ENCODE assay signal across 8 mouse cellular contexts in the genomic region with DNA sequence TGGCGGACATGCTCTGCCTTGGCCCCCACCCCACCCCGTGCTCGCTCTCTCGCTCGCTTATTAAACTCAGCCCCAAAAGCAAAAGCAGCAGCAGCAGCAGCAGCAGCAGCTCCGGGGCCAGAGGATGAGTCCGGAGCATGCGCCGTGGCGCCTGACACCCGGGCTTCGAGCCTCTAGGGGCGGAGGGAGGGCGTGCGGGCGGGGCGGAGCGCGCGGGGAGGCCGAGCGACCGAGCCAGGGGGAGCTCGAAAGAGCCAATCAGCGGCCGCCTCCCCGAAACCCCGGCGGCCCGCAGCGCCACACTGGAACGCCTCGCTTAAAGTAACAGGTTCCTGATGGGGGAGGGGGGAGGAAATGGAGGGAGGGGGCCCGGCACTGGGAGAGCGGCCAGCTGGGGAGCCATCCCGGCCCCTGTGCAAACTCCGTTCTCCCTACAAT. TPM values are rescaled to one million over a fixed set of nuclear protein-coding genes. Genes with fewer than 3 reads are reported as not detected.
A peak's percentile ranks its signal among the peaks of the same experiment; 100 is the strongest.
DNase-seq lines count a peak whose midpoint lies in the region; ATAC-seq and TF ChIP-seq lines count a peak whose summit lies in the region.

A gene (minus strand): TSS at position 149 of the 438 bp plus-strand sequence.

- H3K4me3 ChIP-seq in embryonic facial prominence, embryonic 13.5 days: peak within 1 kb of the TSS; percentile 81
- H3K4me3 ChIP-seq in heart, adult 2 months: peak within 1 kb of the TSS; percentile 73
- H3K4me3 ChIP-seq in limb, embryonic 13.5 days: peak within 1 kb of the TSS; percentile 81
- H3K4me3 ChIP-seq in midbrain, embryonic 16.5 days (ENCODE audit: low read depth, low read length): peak within 1 kb of the TSS; percentile 87

- peaks cover 5% of the 10 kb centered on the region; the same call in 1 of the 2 replicates for H3K36me3 ChIP-seq in embryonic facial prominence, embryonic 13.5 days
- H3K36me3 ChIP-seq in heart, adult 2 months (ENCODE audit: control insufficient read depth, insufficient read depth, low read length): no peaks in the 10 kb centered on the region; the same call in 1 of the 2 replicates
- H3K36me3 ChIP-seq in limb, embryonic 13.5 days: 0 out of 2 replicates have a peak, but pooled peaks cover 2% of the 10 kb centered on the region
- H3K36me3 ChIP-seq in midbrain, embryonic 16.5 days (ENCODE audit: control insufficient read depth, insufficient read depth, low read length): no peaks in the 10 kb centered on the region

- H3K4me1 ChIP-seq in embryonic facial prominence, embryonic 13.5 days: peaks cover 30% of the 10 kb centered on the region
- H3K4me1 ChIP-seq in heart, adult 2 months (ENCODE audit: control insufficient read depth, insufficient read depth, low read length): peaks cover 5% of the 10 kb centered on the region; the same call in 1 of the 2 replicates
- H3K4me1 ChIP-seq in limb, embryonic 13.5 days: peaks cover 29% of the 10 kb centered on the region
- peaks cover 30% of the 10 kb centered on the region for H3K4me1 ChIP-seq in midbrain, embryonic 16.5 days (ENCODE audit: control insufficient read depth, insufficient read depth, low read length)

- intact Hi-C loops in heart, adult 2 months (cut with DNase I): loop anchor here (1.0 to 10.0 kb wide), 6 partner anchors 61 to 682 kb away; a partner anchor contains a TSS

- peak within 1 kb of the TSS; percentile 91 for H3K9ac ChIP-seq in embryonic facial prominence, embryonic 13.5 days
- H3K9ac ChIP-seq in heart, adult 2 months (ENCODE audit: low read depth, low read length): peak within 1 kb of the TSS; percentile 95
- peak within 1 kb of the TSS; percentile 86 for H3K9ac ChIP-seq in limb, embryonic 13.5 days
- H3K9ac ChIP-seq in midbrain, embryonic 16.5 days (ENCODE audit: low read depth, low read length): peak within 1 kb of the TSS; percentile 92

- TF ChIP-seq POLR2A in heart, adult 2 months (IDR thresholded peaks at IDR 0.05; ENCODE audit: insufficient read depth, low read depth, low read length): peak; percentile 69

- no peak for TF ChIP-seq EP300 in heart, adult 2 months (IDR thresholded peaks at IDR 0.05; ENCODE audit: insufficient read depth, low read depth, low read length)

- H3K27ac ChIP-seq in embryonic facial prominence, embryonic 13.5 days: peak within 1 kb of the TSS; percentile 98
- H3K27ac ChIP-seq in heart, adult 2 months: peak within 1 kb of the TSS; percentile 74
- peak within 1 kb of the TSS; percentile 93 for H3K27ac ChIP-seq in limb, embryonic 13.5 days
- H3K27ac ChIP-seq in midbrain, embryonic 16.5 days (ENCODE audit: low read length): peak within 1 kb of the TSS; percentile 97

- whole genome bisulfite sequencing in embryonic facial prominence, embryonic 13.5 days: 0% methylated on average over 36 of the region's 37 CpGs
- WGBS in heart, adult 2 months: under 1% methylated on average over 35 of the region's 37 CpGs
- under 1% methylated on average over 37 of the region's 37 CpGs for WGBS in limb, embryonic 13.5 days
- WGBS in midbrain, embryonic 16.5 days: under 1% methylated on average over 34 of the region's 37 CpGs

- ATAC-seq in embryonic facial prominence, embryonic 13.5 days (ENCODE audit: insufficient number of reproducible peaks, insufficient read depth, low FRiP score, low TSS enrichment, low read depth): peak; percentile 91
- peak; percentile 91 for ATAC-seq in limb, embryonic 13.5 days (ENCODE audit: low FRiP score, low read depth)
- ATAC-seq in midbrain, embryonic 16.5 days: peak; percentile 92

- no peaks in the 10 kb centered on the region for H3K27me3 ChIP-seq in embryonic facial prominence, embryonic 13.5 days
- no peaks in the 10 kb centered on the region for H3K27me3 ChIP-seq in heart, adult 2 months (ENCODE audit: control insufficient read depth, insufficient read depth, low read length)
- no peaks in the 10 kb centered on the region for H3K27me3 ChIP-seq in limb, embryonic 13.5 days
- H3K27me3 ChIP-seq in midbrain, embryonic 16.5 days (ENCODE audit: control insufficient read depth, insufficient read depth, low read depth, low read length): no peaks in the 10 kb centered on the region; the same call in 1 of the 2 replicates

- H3K4me2 ChIP-seq in embryonic facial prominence, embryonic 13.5 days: peak within 1 kb of the TSS; percentile 90
- H3K4me2 ChIP-seq in limb, embryonic 13.5 days (replicated peaks): peak within 1 kb of the TSS; percentile 86
- H3K4me2 ChIP-seq in midbrain, embryonic 16.5 days (ENCODE audit: low read length): peak within 1 kb of the TSS; percentile 93

- H3K9me3 ChIP-seq in embryonic facial prominence, embryonic 13.5 days: no peaks in the 10 kb centered on the region
- H3K9me3 ChIP-seq in limb, embryonic 13.5 days: no peaks in the 10 kb centered on the region
- H3K9me3 ChIP-seq in midbrain, embryonic 16.5 days (replicated peaks; ENCODE audit: control insufficient read depth, low read length, poor library complexity, severe bottlenecking): no peaks in the 10 kb centered on the region

- H3K79me2 ChIP-seq in heart, adult 2 months (replicated peaks; ENCODE audit: control insufficient read depth, insufficient read depth, low read length): no peaks in the 10 kb centered on the region

- TF ChIP-seq CTCF in heart, adult 2 months (IDR thresholded peaks at IDR 0.05): peak; percentile 32; the same call in 1 of the 2 replicates

- peak; percentile 98 for DNase-seq in 3134 (ENCODE audit: extremely low read depth, insufficient read length, low spot score)
- peak; percentile 99 for DNase-seq in adrenal gland, postnatal 36 days
- peak; percentile 97 for DNase-seq in heart, adult 2 months
- peak; percentile 93 to 94 for DNase-seq in kidney, adult 8-10 months
- DNase-seq in spleen, postnatal 10 days (ENCODE audit: low spot score in 2 of 2): peak; percentile 88 to 97

RNA-seq across cellular contexts. Expression of the gene that starts here (rescaled TPM):
- 10 to 100 TPM; 23.0 to 24.9 TPM for total RNA-seq in adrenal gland, postnatal 36 days (2021)
- 85.5 and 89.3 TPM in 2 replicates for polyA plus RNA-seq in embryonic facial prominence, embryonic 13.5 days (2015; fragmentation: Nextera tagmentation; extraction: Ambion mirVana)
- total RNA-seq in heart, adult 2 months (2021): 10 to 100 TPM; 11.0 to 15.2 TPM
- 3.8 and 7.3 TPM in 2 replicates for polyA plus RNA-seq in heart, adult 2 months (2012; rRNA removed)
- 51.9 and 61.7 TPM in 2 replicates for polyA plus RNA-seq in limb, embryonic 13.5 days (2015; fragmentation: Nextera tagmentation; extraction: Ambion mirVana)
- polyA plus RNA-seq in midbrain, embryonic 16.5 days (2015; fragmentation: Nextera tagmentation; extraction: Ambion mirVana): 74.9 and 99.3 TPM in 2 replicates

Comparison
In these comparisons a context has a peak if more than half of its experiments do, and no peak if none do; other contexts are left out.
1. Peak in every context shown above with its lines: DNase-seq, ATAC-seq, H3K4me3 ChIP-seq and H3K27ac ChIP-seq.